Mouse (Mus musculus): ENCODE measurements around the gene Thumpd3. TPM values are rescaled to one million over a fixed set of nuclear protein-coding genes. Genes with fewer than 3 reads are reported as not detected.

Thumpd3 gene
- polyA plus RNA-seq, 1 experiment from 2014 or later, result 52.0 TPM

Other genes with a start within 250 kb of the Thumpd3 start
- 27.0 and 32.7 TPM in 2 replicates for gene Srgap3, start 99.0 kb upstream of the Thumpd3 start, polyA plus RNA-seq (2015; fragmentation: Nextera tagmentation; extraction: Ambion mirVana)
- 45.4 and 48.3 TPM in 2 replicates for gene Setd5, start 31.1 kb downstream of the Thumpd3 start, polyA plus RNA-seq (2015; fragmentation: Nextera tagmentation; extraction: Ambion mirVana)
- gene Lhfpl4, start 149.2 kb downstream of the Thumpd3 start, polyA plus RNA-seq (2015; fragmentation: Nextera tagmentation; extraction: Ambion mirVana), result 56.7 and 63.6 TPM in 2 replicates
- 34.1 and 34.6 TPM in 2 replicates for gene Mtmr14, start 191.6 kb downstream of the Thumpd3 start, polyA plus RNA-seq (2015; fragmentation: Nextera tagmentation; extraction: Ambion mirVana)
- gene Cpne9, start 236.1 kb downstream of the Thumpd3 start, polyA plus RNA-seq (2015; fragmentation: Nextera tagmentation; extraction: Ambion mirVana), result 9.1 and 9.6 TPM in 2 replicates